Mouse (Mus musculus) leukemia stem cell, adult 10-12 weeks (primary cell): ENCODE measurements around the gene Chordc1. TPM values are rescaled to one million over a fixed set of nuclear protein-coding genes. Genes with fewer than 3 reads are reported as not detected.

Experiments
- polyA plus RNA-seq: library from polyadenylated mRNA; stranded (reverse); fragments of >175 nt; gene quantifications from 2 replicates; pipeline ENCODE4 v1.2.3, GENCODE M21; 2012; ENCODE audit warnings: low replicate concordance

Gene Chordc1
- 1.5 and 3.6 TPM in 2 replicates for polyA plus RNA-seq

DNA sequence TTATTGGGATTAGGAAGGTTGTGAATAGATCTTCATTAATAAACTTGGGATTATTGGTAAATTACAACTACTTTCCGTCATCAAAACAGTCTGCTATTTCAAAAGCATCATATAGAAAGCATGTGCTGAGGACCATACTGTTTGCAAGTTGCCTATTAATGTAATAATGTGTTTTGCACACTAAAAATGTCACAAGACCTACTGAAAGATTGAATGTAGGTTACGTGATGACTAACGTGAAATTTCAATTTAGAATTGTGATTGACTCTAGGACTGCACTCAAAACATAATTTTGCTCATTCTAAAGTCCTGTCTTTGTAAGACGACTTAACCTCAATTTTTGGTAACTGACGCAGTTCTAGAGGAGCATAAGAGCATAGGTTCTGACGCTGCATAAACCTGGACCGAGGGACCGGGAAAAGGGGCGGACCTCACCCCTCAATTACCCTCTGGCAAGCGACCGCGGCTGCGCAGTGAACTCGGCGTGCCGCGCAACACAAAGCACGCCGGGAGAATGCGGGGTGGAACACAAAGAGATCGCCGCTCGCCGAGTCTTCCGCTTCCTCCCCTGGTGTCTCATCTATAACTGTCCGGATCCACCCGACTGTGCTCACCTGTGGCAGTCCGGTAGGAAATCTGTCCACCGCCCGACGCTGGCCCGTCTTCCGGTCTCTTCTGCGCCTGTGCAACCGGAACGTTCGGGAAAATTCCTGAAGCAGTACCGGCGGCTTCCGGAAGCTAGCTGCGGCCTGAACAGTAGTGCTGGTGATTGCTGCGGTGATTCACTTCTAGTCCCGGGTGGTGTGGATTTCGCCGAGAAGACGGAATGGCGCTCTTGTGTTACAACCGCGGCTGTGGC lies at the start of gene Chordc1:
Chordc1 (plus strand) TSS at position 555 of the 859 bp plus-strand sequence.

Other genes with a start within 250 kb of the Chordc1 start
- not detected in 2 replicates for gene Naalad2, start 110.9 kb downstream of the Chordc1 start, polyA plus RNA-seq
- gene Ubtfl1, start 112.3 kb downstream of the Chordc1 start, polyA plus RNA-seq: not detected in 2 replicates
- gene Mbd3l2, start 138.5 kb downstream of the Chordc1 start, polyA plus RNA-seq: not detected in 2 replicates
- 0.34 and 0.47 TPM in 2 replicates for gene Zfp558, start 186.1 kb downstream of the Chordc1 start, polyA plus RNA-seq
- gene Mbd3l1, start 186.2 kb downstream of the Chordc1 start, polyA plus RNA-seq: not detected in 2 replicates